Mouse (Mus musculus) E14TG2a.4 (cell line): ENCODE measurements at regions not wholly inside any gene's neighbourhood (a gene's known extent, or its start where the extent isn't known, plus 50 kb on each side); places are given as distances from the start of the nearest gene placed in this dataset.

ENCODE experiments used
- H3K27me3 ChIP-seq: 2 replicates; pipeline ENCODE4 v1.6.1; 2014; ENCODE audit warnings: low read length, control low read depth; ENCODE audit not compliant: insufficient read depth
- H3K36me3 ChIP-seq: 2 replicates; pipeline ENCODE4 v1.6.1; 2014; ENCODE audit warnings: low read length, control low read depth; ENCODE audit not compliant: insufficient read depth
- H3K4me1 ChIP-seq: replicated peaks from 2 replicates; pipeline ENCODE4 v1.6.1; 2014; ENCODE audit warnings: low read depth, low read length, control low read depth
- H3K4me3 ChIP-seq: replicated peaks from 2 replicates; pipeline ENCODE4 v1.5.1; 2014; ENCODE audit warnings: mild to moderate bottlenecking, low read length
- H3K9me3 ChIP-seq: 2 replicates; pipeline ENCODE4 v1.6.1; 2014; ENCODE audit warnings: low read length, control low read depth
- CTCF ChIP-seq: conservative IDR thresholded peaks from 2 replicates; pipeline ENCODE4 v1.5.1; 2014; ENCODE audit warnings: low read length
- NANOG ChIP-seq: IDR thresholded peaks from 2 replicates; pipeline ENCODE4 v1.6.1; 2014; ENCODE audit warnings: borderline replicate concordance, low read length, mixed read lengths
- POU5F1 ChIP-seq: IDR thresholded peaks from 2 replicates; pipeline ENCODE4 v1.6.1; 2014; ENCODE audit warnings: low read length, borderline replicate concordance

DNA sequence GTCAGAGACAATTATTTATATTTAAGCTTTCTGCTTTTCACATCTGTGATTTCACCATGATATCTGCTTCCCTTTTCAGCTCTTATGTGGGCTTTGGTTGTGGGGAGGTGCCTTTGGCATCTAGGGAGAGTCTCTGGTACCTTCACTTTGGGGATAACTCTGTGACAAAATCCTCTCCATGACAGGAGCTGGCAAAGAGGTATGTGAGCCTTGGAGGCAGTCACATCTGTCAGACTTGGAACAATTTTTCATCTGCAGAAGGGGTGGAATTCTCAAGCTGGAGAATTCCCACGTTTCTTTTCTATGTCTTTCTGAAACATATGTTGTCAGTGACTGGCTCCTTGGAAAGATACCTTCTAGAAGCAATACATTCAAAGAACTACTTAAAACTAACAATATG, 312.2 kb upstream of the Nrg3 start:
- Histone ChIP-seq H3K9me3 (no peaks in the 10 kb centered on the region), H3K36me3 (no peaks in the 10 kb centered on the region), H3K4me3 (no peak overlapping the region), H3K27me3 (no peaks in the 10 kb centered on the region), H3K4me1 (no peaks in the 10 kb centered on the region)
- TF ChIP-seq POU5F1 = no peak
- TF ChIP-seq NANOG = no peak
- no peak for TF ChIP-seq CTCF

DNA sequence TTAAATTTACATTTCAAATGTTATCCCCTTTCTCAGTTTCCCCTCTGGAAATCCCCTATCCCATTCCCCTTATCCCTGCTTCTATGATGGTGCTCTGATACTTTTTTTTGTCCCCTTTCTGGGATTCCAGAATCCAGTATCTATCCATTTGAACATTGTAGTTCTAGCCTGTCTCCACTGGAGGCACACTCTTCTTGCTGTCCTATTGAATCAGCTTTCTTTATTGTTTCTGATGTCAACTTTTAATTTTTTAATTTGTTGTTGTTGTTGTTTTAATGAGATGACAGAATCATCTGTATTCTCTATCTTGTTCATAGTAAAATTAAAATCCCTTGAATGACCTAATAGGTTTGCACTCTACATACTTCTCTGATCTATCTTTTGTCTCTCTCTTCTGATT, 309.0 kb upstream of the Nrg3 start:
- peak; percentile 67 for TF ChIP-seq CTCF
- TF ChIP-seq NANOG = no peak
- H3K9me3 ChIP-seq = no peaks in the 10 kb centered on the region
- H3K4me3 ChIP-seq = no peak overlapping the region
- no peaks in the 10 kb centered on the region for H3K36me3 ChIP-seq
- no peaks in the 10 kb centered on the region for H3K4me1 ChIP-seq
- no peaks in the 10 kb centered on the region for H3K27me3 ChIP-seq

DNA sequence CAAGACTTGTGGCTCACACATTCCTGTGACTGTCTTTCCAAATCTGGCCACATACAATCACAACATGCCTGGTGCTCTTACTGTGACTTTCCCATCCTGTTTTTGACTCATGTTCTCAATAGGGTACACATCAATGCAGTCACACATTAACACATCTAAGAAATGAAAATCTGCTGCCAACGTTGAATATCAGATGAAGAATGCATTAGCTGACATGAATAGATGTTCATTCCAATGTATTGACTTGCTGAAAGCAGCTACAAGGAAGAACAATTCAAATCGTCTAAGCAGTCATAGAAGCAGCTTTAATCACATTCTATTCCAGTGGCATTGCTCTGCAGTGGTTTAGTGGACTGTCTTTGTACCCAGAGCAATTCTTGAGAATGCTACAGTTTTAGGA, 295.2 kb upstream of the Nrg3 start:
- TF ChIP-seq NANOG (no peak), POU5F1 (no peak), CTCF (no peak)
- Histone ChIP-seq H3K4me3 (no peak overlapping the region), H3K36me3 (no peaks in the 10 kb centered on the region), H3K4me1 (no peaks in the 10 kb centered on the region), H3K9me3 (no peaks in the 10 kb centered on the region), H3K27me3 (no peaks in the 10 kb centered on the region)
